Mouse (Mus musculus) liver, embryonic 16.5 days (tissue): ENCODE results near the gene Dusp9. TPM values are rescaled to one million over a fixed set of nuclear protein-coding genes. Genes with fewer than 3 reads are reported as not detected.

ENCODE experiments used
- ATAC-seq: fragments of 200-750 bp; cut with Nextera tagmentation; 2 replicates; pipeline ENCODE4 v1.8.0; 2017; ENCODE audit warnings: low read depth, mild to moderate bottlenecking, moderate number of reproducible peaks, moderate library complexity
- H3K27ac ChIP-seq: fragments of 300-500 bp; sonication (generic); 2 replicates; pipeline ENCODE4 v1.5.1; 2014; ENCODE audit warnings: mild to moderate bottlenecking, low read length
- H3K27me3 ChIP-seq: fragments of 300-500 bp; sonication (generic); 2 replicates; pipeline ENCODE4 v1.6.1; 2014; ENCODE audit warnings: low read depth, low read length, mixed read lengths; ENCODE audit not compliant: control insufficient read depth, insufficient read depth
- H3K36me3 ChIP-seq: fragments of 300-500 bp; sonication (generic); 2 replicates; pipeline ENCODE4 v1.6.1; 2014; ENCODE audit warnings: mild to moderate bottlenecking; ENCODE audit not compliant: control insufficient read depth, insufficient read depth
- H3K4me1 ChIP-seq: fragments of 300-500 bp; sonication (generic); 2 replicates; pipeline ENCODE4 v1.6.1; 2014; ENCODE audit warnings: low read depth, low read length, mixed read lengths; ENCODE audit not compliant: control insufficient read depth
- H3K4me2 ChIP-seq: fragments of 300-500 bp; sonication (generic); 2 replicates; pipeline ENCODE4 v1.6.1; 2014; ENCODE audit warnings: low read depth, low read length, mixed read lengths
- H3K4me3 ChIP-seq: fragments of 300-500 bp; sonication (generic); 2 replicates; pipeline ENCODE4 v1.5.1; 2014; ENCODE audit warnings: low read depth, mild to moderate bottlenecking, low read length
- H3K9ac ChIP-seq: fragments of 300-500 bp; sonication (generic); 2 replicates; pipeline ENCODE4 v1.6.1; 2014; ENCODE audit warnings: low read depth, low read length
- H3K9me3 ChIP-seq: fragments of 300-500 bp; sonication (generic); replicated peaks from 2 replicates; pipeline ENCODE4 v1.6.1; 2016; ENCODE audit warnings: low read length; ENCODE audit not compliant: control insufficient read depth
- WGBS: fragments of 180-500 bp; shearing (Covaris S2); extraction: QIAGEN DNeasy Blood & Tissue Kit; methylation state at CpG from one replicate; pipeline ENCODE4 v1.1.7; 2014; ENCODE audit not compliant: insufficient replicate concordance; 5-methylcytosine and 5-hydroxymethylcytosine counted together
- polyA plus RNA-seq: library from polyadenylated mRNA; unstranded; fragments of >200 nt; fragmentation: Nextera tagmentation; extraction: Ambion mirVana; gene quantifications from 2 replicates; pipeline ENCODE4 v1.2.1, GENCODE M21; 2015

Gene Dusp9
- polyA plus RNA-seq, result 21.3 and 21.5 TPM in 2 replicates

DNA sequence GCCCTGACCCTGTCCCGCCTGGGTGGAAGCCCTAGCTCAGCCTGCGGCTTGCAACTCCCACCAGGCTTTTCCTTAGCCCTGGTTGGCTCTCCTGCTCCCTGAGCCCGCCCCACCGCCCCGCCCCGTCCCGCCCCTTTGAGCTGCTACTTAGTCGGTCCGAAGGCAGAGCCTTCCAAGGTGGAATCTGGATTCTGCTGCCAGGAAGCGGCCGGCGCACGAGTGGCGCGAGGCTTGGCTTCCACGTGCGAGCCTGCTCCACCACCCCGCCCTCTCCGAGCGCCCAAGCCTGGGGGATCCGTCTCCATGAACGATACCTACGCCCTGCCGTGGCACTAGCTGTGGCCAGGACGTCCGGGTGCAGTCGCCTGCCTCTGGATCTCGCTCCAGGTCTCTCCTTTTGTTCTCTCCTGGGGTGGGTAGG is at the start of gene Dusp9:
Dusp9 (plus strand) TSS at position 165 of the 421 bp plus-strand sequence.
- WGBS, result 16% methylated on average over 28 of the region's 28 CpGs
- Histone ChIP-seq H3K4me3 (peak within 1 kb of the TSS; percentile 49), H3K9ac (peak within 1 kb of the TSS; percentile 20; the same call in 1 of the 2 replicates), H3K9me3 (no peaks in the 10 kb centered on the region), H3K4me2 (peak within 1 kb of the TSS; percentile 50), H3K27ac (no peak within 1 kb of the TSS), H3K4me1 (no peaks in the 10 kb centered on the region), H3K27me3 (peaks cover 68% of the 10 kb centered on the region), H3K36me3 (no peaks in the 10 kb centered on the region)
- ATAC-seq, result peak; percentile 82

DNA sequence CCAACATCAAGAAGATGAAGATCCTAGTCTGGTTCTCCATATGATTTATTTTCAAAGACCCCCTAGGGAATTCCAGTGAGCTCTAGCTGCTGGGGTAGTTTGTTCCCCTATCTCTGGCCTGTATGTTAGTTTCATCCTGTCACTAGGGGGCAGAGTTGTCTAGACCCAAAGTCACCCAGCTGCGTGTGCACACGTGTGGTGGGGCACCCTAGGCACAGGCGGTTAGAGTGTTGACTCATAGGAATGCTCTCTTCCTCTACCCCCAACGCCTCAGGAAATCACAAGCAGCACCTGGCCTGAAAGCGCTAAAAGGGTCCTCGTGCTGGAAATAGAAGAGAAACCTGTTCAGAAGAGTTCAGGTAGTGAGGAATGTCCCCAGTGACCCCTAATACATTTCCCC is 46.0 kb upstream of the Dusp9 start:
- Histone ChIP-seq H3K4me2 (no peak overlapping the region), H3K27me3 (no peaks in the 10 kb centered on the region), H3K27ac (no peak overlapping the region), H3K4me1 (no peaks in the 10 kb centered on the region; the same call in none of the 2 replicates), H3K36me3 (no peaks in the 10 kb centered on the region), H3K9me3 (no peaks in the 10 kb centered on the region), H3K9ac (no peak overlapping the region), H3K4me3 (no peak overlapping the region)
- 9% methylated on average over 6 of the region's 6 CpGs for WGBS
- peak; percentile 63 for ATAC-seq

DNA sequence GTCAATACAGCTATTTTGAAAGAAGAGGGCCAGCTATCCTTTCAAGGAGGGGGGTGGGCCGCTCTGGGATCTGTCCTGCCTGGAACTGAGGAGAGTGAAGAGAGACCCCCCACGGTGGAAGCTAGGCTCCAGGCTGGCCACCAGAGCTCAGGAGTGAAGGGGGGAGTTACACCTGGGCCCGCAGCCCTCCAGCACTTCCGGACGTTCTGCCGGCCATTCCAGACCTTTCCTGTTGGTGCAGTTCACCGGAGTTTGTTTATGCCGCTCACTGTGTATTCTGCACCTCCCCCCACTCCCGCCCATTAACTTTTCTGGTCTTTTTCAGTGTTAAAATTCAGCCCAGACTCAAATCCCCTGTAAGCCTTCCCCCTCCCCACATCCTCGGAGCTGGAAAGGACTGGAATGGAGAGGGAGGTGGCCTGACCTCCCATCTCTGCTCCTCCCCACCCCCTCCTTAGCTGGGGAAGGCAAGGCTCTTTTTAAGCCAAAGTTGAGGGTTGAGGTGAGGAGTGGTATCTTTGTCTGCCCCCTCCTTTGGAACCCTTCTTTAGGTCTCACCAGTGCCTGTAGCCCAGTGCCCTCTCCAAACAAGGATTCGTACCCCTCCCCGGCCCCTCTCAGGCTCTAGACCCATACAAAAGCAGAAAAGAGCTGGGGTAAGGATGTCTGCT is 44.6 kb upstream of the Dusp9 start:
- no peaks in the 10 kb centered on the region; the same call in none of the 2 replicates for H3K4me1 ChIP-seq
- H3K27ac ChIP-seq, result no peak overlapping the region
- H3K4me2 ChIP-seq, result no peak overlapping the region
- no peak overlapping the region for H3K9ac ChIP-seq
- WGBS, result 39% methylated on average over 12 of the region's 12 CpGs
- no peak overlapping the region for H3K4me3 ChIP-seq
- ATAC-seq, result no peak
- H3K9me3 ChIP-seq, result no peaks in the 10 kb centered on the region
- no peaks in the 10 kb centered on the region for H3K27me3 ChIP-seq
- no peaks in the 10 kb centered on the region for H3K36me3 ChIP-seq

- no peaks in the 10 kb centered on the region for H3K36me3 ChIP-seq
Measured at GRCm38 (mm10) chrX:73595297-73595938, 43.8 kb upstream of the Dusp9 start.

DNA sequence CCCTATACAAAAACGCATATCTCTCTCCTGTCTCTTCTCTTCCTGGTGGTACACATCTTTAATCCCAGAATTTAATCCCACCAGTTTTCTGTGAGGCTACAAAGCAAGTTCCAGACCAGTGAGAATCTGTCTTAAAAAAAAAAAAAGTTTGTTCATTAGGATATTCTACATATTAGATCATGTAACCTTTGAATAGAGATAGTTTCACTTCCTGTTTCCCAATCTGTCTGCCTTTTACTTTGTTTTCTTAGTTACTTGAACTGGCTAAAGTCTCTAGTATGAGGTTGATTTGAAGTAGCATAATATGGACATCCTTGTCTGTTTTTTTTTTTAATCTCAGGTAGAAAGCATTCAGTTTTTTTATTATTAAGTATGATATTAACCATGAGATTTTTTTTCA is 37.8 kb upstream of the Dusp9 start:
- Histone ChIP-seq H3K9me3 (no peaks in the 10 kb centered on the region), H3K36me3 (no peaks in the 10 kb centered on the region), H3K27me3 (no peaks in the 10 kb centered on the region), H3K4me1 (no peaks in the 10 kb centered on the region), H3K27ac (no peak overlapping the region), H3K4me2 (no peak overlapping the region), H3K4me3 (no peak overlapping the region), H3K9ac (no peak overlapping the region)
- ATAC-seq, result no peak
- 55% methylated on average over 1 of the region's 1 CpGs for WGBS

More at GRCm38 (mm10) chrX:73595297-73595938, 43.8 kb upstream of the Dusp9 start:
- H3K27ac ChIP-seq, result no peak overlapping the region
- H3K9me3 ChIP-seq, result no peaks in the 10 kb centered on the region
- WGBS, result 57% methylated on average over 4 of the region's 4 CpGs
- H3K4me3 ChIP-seq, result no peak overlapping the region
- no peaks in the 10 kb centered on the region; the same call in none of the 2 replicates for H3K4me1 ChIP-seq
- no peak for ATAC-seq
- H3K27me3 ChIP-seq, result no peaks in the 10 kb centered on the region
- no peak overlapping the region for H3K9ac ChIP-seq
- no peak overlapping the region for H3K4me2 ChIP-seq

- ATAC-seq, result no peak
Measured at GRCm38 (mm10) chrX:73613665-73614064, 25.6 kb upstream of the Dusp9 start.

DNA sequence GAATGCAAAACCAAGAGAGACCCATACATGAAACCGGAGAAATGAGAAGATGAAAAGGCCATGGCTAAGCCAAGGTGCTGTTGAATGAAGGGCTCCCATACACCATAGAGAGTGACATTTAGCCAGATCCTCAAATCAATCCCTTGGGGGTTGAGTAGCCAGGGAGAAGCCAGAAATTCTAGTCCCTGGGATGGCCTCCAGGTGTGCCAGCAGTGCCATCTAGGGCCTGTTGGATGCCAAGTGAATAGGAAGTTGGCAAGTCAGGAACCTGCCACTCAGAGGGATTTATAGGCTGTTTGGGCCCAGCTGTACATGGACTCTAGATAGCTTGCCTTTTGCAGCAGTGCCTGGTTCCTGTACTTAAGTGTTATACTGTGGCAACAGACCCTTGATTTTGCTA is 23.3 kb upstream of the Dusp9 start:
- Histone ChIP-seq H3K9ac (no peak overlapping the region), H3K36me3 (no peaks in the 10 kb centered on the region), H3K27me3 (no peaks in the 10 kb centered on the region; the same call in 1 of the 2 replicates), H3K4me1 (no peaks in the 10 kb centered on the region), H3K27ac (no peak overlapping the region), H3K4me3 (no peak overlapping the region), H3K9me3 (no peaks in the 10 kb centered on the region), H3K4me2 (no peak overlapping the region)
- WGBS, result 69% methylated on average over 1 of the region's 1 CpGs
- ATAC-seq, result no peak

More at GRCm38 (mm10) chrX:73613665-73614064, 25.6 kb upstream of the Dusp9 start:
- no peak overlapping the region for H3K4me2 ChIP-seq
- no peaks in the 10 kb centered on the region for H3K4me1 ChIP-seq
- no peaks in the 10 kb centered on the region for H3K9me3 ChIP-seq
- 34% methylated on average over 4 of the region's 4 CpGs for WGBS
- H3K4me3 ChIP-seq, result no peak overlapping the region
- H3K27me3 ChIP-seq, result no peaks in the 10 kb centered on the region; the same call in 1 of the 2 replicates
- no peak overlapping the region for H3K9ac ChIP-seq
- H3K27ac ChIP-seq, result peak overlapping the region; percentile 41
- no peaks in the 10 kb centered on the region for H3K36me3 ChIP-seq

DNA sequence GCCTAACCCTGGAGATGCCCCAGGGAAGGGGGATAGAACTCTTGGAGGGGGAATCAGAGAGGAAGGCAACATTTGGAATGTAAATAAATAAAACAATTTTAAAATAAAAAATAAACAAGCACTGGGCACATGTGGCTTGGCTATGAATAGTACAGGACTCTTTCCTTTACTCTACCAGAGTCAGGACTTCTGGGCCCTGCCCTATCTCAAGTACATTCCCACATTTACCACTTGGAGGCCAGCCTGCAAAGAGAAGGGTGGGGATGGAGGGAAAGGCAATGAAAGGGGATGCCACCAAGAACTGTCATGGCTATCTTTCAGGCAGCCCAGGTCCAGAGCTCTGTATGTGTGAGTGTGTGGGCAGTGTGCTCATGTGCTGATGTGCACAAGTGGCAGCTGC is 19.8 kb upstream of the Dusp9 start:
- no peak overlapping the region for H3K4me2 ChIP-seq
- no peak overlapping the region for H3K4me3 ChIP-seq
- no peak for ATAC-seq
- H3K36me3 ChIP-seq, result no peaks in the 10 kb centered on the region
- H3K27me3 ChIP-seq, result no peaks in the 10 kb centered on the region; the same call in 1 of the 2 replicates
- no peak overlapping the region for H3K27ac ChIP-seq
- no peaks in the 10 kb centered on the region for H3K4me1 ChIP-seq
- no peak overlapping the region for H3K9ac ChIP-seq
- no peaks in the 10 kb centered on the region for H3K9me3 ChIP-seq

DNA sequence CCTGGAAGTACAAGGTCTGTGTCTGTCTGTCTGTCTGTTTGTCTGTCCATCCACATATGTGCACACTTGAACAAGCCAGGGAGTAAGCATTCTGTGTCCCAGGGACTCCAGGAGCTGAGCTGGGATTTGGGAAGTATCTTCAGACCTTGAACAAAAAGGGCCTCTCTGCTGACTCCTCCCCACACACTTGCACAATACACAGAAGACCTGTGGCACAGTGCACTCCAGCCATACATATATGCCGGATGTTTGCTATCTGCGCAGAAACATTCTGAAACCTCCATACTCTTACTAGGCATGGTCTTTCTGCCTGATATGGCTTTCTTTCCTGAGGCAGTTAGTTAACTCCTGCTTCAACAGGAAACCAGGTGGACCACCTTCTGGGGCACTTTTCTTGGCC is 19.3 kb upstream of the Dusp9 start:
- no peaks in the 10 kb centered on the region; the same call in 1 of the 2 replicates for H3K27me3 ChIP-seq
- no peak overlapping the region for H3K27ac ChIP-seq
- no peaks in the 10 kb centered on the region for H3K9me3 ChIP-seq
- no peak overlapping the region for H3K4me2 ChIP-seq
- no peaks in the 10 kb centered on the region for H3K4me1 ChIP-seq
- no peak overlapping the region for H3K9ac ChIP-seq
- ATAC-seq, result peak; percentile 30; the same call in 1 of the 2 replicates
- no peak overlapping the region for H3K4me3 ChIP-seq
- no peaks in the 10 kb centered on the region for H3K36me3 ChIP-seq
- WGBS, result 54% methylated on average over 2 of the region's 2 CpGs
